Mouse (Mus musculus): Measurements from ENCODE around the gene Gm10160.

GRCm38 (mm10) chr7:81841439-81841838, 14.2 kb downstream of the Gm10160 start:
- TF ChIP-seq CTCF (IDR thresholded peaks at IDR 0.05; ENCODE audit: low read depth): no peak
- TF ChIP-seq EP300 (IDR thresholded peaks at IDR 0.05; ENCODE audit: low read depth): no peak

Data from liver, embryonic 14.5 days (tissue).